Mouse (Mus musculus) layer of hippocampus, postnatal 10 days (tissue): ENCODE results near the gene Iqgap2. TPM values are rescaled to one million over a fixed set of nuclear protein-coding genes. Genes with fewer than 3 reads are reported as not detected.
A peak's percentile ranks its signal among the peaks of the same experiment; 100 is the strongest.

Experiments
- DNase-seq, 2 experiments: peaks; one replicate each; pipeline ENCODE4 v3.0.0; 2021; ENCODE audit warnings: low spot score in 2 of 2
- total RNA-seq, 2 experiments: library from RNA; stranded (reverse); gene quantifications; 2 replicates each; pipeline ENCODE4 v1.2.3; 2021

Iqgap2 gene
- total RNA-seq, 2 experiments from 2014 or later: 29.0 to 31.0 TPM

DNA sequence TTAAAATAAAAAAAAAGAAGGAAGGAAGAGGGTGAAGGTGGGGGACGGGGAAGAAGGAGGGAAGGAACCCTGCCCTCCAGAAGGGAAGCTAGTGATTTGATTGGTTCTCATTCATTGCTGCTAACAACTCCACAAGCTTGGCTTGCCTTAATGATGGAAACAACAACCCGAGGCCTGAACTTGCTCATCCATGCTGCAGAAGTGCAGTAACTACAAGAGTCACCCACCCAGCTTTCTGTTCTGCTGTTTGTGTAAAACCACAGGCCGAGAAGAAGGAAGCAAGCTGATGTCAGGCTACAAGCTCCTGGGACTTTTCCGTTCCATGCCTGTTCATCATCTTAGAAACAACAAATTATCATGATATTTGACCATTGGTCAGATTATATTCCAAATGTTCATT, 176.4 kb downstream of the Iqgap2 start:
- no peak for DNase-seq

DNA sequence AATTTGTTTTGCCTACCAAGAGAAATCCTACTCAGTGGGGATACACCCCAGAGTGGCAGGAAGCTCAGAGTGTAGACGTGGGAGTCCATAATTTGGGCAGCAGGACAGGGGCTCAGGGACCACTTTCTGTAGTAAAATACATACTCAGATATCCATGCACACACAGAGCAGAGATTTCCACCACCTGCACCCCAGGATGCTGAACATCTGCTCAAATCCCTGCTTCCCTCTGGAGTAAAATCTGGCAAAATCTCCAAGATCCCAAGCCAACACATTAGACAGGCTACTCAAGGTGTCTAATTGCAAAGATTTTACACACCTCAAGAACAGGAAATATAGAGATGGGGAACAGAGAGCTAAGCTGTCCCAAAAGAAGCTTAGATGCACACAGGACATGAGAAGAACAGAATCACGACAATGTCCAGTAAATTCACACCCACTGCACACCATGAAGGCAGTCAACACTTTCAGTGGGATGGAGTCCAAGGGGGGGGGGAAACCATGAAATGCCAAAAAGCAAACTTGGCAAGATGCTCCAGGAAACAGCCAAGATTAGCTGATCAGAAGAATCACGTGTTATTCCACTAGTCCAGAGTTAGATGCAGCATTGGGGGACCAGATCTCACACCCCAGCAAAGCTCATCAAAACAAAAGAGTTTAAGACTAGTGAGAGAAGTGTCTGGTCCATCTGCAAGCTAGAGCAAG, 177.3 kb downstream of the Iqgap2 start:
- DNase-seq: no peak

DNA sequence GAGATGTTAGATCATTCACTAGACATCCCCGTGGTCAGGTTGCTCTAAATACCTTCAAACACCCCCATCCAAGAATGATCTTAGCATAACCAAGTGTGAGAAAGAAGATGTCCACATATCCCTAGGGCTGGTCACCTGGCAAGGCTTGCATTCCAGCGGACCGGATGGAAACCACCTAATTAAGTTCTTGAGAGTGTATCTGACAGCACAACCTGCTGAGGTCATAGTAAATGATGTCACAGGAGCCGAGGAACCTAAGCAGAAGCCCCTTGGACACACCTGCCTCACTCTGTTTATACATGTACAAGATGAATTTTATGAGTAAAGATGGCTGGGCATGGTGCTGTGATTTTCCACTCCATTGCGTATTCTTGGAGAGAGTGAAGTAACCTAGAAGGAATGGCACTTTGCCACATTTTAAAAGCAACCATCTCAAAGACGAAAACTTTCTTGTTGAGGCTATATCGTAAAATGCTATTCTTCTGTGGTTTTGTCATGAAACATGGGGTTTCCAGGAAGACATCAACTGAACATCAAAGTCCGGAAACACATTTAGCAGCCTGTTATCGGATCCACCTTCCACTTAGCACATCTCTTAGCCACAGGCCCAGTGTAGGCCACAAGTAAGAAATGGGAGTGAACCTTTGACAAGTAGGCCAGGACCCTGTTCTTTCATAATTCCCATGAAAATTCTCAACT, 179.0 kb downstream of the Iqgap2 start:
- DNase-seq: no peak

DNA sequence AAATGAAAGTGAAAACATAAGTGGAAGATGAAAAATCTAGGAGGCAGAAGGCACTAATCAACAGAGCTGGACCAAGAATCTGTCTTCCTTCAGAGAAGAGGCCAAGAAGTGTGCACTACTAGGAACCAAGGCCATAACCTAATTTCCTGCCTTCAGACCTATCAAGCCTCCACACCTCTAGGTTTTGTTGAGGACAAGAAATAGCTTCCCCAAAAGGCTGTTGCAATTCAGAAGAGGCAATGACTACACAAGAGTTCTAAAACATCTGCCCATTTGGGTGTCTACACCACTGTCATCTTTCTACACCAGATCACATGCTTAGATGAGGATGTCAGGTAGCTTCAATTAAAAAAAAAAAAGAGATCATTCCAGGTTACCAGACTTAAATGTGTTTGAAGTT, 179.7 kb downstream of the Iqgap2 start:
- no peak for DNase-seq

DNA sequence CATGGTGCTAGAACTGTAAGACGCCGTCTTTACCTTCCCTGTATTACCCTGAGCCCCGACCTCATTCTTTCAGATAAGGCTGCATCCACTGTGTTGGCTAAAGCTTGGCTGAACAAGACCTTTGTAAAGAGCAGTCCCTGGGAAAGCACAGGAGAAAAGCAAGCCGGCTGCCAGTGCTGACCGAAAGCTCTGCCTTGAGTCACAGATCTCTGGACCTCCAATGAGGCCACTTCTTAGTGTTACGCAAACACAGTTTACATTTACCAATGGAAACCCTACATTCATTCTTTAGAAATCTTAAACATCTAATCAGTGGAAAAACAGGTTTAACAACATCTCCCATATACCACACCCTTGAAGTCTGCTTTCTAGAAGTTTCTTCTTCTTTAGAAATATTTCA, 186.1 kb downstream of the Iqgap2 start:
- no peak for DNase-seq

DNA sequence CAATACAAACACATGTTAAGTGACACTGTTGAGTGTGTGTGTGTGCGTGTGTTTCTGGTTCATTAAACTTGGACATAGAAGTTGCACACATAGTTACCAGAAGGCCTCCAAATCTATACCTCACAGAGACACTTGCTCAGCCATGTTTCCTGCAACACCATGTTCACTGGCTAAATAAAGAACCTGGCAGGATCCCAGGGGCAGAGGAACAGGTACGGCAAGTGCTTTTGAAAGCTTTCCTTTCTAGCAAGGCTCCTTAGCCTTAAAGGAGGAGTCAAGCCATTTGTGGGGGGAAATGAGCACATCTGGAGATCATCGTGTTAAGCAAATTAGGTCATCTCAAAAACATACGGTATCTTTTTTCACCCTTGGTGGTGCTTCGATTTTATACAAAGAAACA, 188.3 kb downstream of the Iqgap2 start:
- DNase-seq: no peak

DNA sequence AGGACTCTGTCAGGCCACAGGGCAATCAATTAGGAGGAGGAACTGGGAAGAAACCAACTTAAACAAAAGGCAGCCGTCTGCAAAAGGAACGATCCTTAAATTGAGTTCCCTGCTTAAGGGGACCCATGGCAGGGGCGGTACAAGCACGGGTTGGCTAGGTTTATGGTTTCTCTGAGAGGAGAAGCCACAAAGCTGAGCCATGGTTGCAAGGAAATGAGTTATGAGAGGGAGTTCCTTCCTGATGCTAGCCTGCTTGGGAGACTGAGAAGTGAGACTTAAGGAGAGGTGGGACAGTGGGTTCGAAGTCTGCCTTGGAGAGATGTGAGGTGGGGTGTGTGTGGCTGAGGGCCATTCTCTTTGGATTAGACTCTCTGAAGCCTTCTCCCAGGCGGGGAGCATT, 193.8 kb downstream of the Iqgap2 start:
- no peak for DNase-seq

DNA sequence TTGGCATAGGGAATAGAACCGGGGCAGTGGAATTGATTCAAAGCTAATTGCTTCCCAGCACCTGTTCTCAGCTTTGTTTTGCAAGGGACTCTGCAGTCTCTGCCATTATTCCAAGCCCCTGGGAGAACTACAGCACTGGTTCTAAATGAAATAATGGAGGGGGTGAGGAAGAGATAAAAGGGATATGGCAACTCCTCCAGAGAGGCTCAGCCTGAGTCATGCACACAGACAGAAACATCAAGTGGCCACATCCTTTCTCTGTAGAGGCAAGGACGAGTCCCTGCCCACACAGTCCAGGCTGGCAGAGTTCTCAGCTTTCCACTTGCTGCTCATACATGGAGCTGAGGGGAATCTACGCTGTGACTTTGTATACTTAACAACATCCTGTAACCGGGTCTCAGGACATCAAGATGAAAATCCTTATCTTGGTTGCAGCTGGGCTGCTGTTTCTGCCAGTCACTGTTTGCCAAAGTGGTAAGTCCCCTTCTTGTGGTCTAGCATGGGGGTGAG, 195.0 kb downstream of the Iqgap2 start, which contains the start of gene F2rl2:
TSS of gene F2rl2 (plus strand) at position 200 of the 510 bp plus-strand sequence.
- DNase-seq: peak in 1 of 2 experiments; percentile 21

DNA sequence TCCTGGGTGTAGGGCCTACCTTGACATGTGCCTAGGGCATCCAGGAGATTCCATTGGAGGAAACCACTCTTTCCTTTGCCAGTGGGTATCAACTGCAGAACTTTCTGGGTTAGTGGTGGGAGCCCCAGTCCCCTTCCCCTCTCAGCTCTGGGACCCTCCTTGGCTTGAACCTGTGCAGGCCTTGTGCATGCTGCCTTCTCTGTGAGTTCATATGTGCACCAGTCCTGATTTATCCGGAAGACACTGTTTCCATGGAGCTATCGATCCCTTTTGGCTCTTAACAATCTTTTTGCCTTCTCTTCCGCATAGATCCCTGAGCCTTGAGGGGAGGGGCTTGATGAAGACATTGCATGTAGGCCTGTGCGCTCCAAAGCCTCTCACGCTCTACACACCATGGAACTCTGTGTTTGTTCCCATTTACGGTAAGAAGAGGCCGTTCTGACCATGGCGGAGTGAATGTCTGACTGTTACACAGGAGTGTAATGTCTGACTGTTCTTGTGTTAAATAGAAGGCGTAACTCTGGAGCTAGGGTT, 195.5 kb downstream of the Iqgap2 start:
- DNase-seq: no peak

DNA sequence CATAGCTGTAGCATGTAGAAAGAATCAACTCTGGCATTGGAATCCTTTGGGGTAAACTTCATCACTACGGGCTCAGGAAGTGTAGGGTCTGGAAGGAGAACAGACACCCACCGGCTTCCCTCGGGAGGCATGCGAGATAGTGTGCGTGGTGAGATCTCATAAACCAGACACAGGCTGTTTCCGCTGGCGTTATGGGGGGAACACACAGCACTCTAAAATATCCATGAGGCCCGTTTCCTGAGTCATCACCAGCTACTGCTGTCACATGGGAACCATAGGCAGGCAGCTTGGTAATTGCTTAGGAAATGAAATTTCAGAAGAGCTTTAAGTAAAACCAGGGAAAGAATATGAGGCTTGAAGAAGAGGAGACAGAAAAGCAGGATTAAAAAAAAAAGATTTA, 199.5 kb downstream of the Iqgap2 start:
- no peak for DNase-seq

DNA sequence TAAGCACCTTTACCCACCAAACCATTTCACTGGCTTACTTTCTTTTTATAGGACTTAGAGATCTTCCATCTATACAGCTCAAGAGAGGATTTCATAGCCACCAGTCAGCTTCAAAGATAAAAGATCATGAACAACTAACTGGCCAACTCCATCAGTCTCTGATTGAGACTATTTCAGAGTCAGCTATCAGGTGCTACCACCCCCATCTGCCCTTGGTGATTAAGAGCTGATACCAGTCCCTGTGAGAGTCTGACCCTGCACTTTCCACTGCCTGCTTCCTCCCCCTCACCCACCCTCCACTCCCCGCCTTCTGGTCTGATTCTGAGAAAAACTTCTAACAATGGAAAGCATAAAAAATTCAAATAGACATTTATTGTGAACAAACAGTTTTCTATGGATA, 203.1 kb downstream of the Iqgap2 start:
- DNase-seq: no peak

DNA sequence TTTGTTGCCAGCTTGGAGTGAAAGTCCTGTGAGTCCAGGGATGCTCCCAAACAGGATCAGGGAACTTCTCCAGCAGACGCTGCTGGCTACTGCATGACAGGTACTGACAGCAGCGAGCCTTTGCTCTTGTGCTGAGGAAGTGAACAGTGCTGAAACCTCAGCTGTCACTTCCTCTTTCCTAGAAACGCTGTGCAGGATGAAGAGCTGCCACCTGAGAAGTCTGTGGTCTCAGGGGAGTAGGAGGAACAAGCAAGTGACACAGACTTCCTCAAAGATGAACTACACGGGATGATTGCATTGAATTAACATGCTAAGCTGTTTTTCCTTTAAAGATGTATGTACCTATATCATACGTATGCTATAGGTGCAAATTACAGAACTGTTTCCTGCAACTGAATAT, 206.0 kb downstream of the Iqgap2 start:
- DNase-seq: no peak

DNA sequence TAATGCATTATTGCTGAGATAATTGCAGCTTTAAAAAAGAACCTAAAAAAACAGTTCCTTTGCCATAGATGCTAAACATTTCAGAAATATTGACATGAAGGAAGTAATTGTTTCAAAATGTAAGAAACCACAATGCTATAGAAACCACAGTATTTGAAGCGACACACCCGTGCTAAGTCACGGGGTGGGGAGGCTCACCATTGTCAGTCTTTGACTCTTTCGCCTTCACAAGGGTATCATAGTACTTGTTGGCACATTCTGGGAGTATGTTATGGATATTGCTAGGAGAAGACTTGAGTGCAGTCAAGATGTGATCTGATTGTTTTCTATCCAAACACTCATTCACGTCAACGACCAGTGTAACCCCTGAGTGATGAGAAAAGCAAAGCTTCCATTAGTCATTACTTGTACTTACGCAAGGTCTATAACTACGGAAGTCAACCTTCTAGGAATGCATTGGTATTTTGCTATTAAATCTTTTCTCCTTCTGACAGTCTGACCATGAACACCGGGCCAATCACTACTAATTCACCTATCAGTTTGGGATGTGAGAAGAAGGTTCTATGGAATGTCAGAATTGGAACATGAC, 207.0 kb downstream of the Iqgap2 start:
- no peak for DNase-seq

DNA sequence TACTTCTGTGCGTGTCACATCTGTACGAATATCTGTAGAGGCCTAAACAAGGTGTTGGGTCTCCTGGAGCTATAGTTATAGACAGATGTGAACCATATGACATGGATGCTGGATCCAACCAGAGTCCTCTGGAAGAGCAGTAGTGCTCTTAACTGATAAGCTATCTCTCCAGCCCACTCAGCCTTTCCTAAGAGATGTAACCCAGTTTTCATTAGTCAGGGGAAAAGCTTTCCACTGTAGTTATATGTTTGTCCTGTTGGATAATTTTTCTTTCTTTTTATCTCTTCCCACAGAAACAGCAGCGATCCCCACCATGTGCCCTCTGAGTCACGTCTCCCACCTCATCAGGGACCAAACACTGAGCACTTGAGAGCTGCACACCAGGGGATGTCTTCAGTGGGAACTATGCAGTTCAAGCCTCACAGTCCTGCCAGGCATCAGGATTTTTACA, 212.2 kb downstream of the Iqgap2 start:
- no peak for DNase-seq

DNA sequence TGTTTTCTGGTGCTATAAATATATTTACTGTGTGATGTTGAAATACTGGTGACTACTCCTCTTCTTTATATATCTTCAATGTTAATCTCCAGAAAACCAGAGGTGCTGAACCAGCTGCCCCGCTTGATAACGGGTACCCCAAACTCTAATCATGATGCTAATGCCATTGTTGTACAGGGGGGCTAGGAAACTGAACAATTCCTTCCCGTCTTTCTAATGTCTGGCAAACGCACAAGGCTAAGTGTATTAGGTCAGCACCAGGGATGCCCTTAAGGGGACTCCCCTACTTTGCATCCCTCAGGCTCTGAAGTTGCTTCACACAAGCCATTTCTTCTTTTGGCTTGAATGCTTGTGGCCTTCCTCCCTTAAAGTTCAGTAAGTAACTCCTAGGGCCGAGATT, 212.6 kb downstream of the Iqgap2 start:
- no peak for DNase-seq

DNA sequence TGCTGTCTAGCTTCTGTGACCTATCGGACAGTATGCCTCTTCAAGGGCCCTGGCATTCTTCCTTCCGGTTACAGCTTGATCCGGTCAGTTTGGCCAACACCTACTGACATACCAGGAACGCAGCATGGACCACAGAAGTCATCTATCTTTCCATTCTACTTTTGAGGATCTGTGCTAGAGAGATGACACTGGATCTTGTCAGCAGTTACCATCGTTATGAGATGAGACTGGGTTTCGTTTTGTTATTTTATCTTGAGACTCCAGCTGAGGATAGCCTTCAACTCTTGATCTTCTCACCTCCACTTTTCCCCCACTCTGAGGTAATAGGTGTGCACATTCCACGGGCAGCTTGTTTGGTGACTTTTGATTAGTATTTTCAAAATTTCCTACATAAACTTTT, 219.3 kb downstream of the Iqgap2 start:
- DNase-seq: no peak

DNA sequence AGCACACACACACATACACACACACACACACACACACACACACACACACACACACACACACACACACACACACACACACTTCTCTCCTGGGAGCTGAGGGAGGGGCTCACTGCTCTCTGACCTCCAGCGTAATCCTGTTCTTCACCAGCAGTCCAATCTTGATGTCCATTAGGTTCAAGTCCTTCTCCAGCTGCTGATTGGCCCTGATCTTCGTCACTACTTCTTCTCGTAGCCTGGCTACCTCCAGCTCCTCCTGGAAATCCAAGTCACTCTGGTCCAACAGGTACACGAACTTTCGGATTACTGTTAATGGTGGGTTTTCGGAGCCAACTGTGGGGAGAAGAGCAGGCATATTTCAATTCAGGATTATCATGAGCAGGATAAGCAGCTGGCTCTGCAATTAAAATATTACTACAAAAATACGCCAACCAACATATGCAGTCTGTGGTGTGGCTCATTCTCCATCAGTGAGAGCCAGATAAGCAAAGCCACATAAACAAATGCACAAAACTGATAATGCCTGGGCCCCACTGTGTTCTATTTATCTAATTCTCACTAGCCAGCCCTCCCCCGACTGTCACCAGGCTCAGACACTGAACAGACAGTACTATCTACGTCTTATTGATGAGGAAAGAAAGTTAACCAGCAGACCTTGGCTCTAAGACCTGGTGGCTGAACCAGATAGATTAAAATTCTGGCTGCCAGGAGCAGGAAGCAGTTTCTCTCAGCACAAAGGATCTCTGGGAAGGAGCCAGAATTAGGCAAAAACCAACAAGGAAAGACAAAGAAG, 220.4 kb downstream of the Iqgap2 start:
- DNase-seq: no peak

DNA sequence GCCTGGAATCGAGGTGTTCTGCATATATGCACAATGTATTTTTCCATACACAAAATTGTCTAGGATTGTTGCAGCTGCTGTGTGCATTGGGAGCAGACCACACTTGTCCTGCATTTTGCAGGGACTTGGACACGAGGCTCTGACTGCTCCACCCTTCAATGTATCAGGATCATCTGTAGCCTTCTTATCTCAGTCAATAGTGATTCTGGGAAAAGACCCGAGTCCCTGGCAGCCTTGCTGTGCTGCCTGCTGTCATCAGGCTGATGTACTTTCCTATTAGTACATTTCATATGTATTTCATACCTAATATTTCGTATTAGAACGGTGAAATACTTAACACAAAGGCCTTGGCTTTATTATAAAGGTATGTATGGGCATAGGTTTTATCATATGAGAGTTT, 221.2 kb downstream of the Iqgap2 start:
- DNase-seq: no peak

DNA sequence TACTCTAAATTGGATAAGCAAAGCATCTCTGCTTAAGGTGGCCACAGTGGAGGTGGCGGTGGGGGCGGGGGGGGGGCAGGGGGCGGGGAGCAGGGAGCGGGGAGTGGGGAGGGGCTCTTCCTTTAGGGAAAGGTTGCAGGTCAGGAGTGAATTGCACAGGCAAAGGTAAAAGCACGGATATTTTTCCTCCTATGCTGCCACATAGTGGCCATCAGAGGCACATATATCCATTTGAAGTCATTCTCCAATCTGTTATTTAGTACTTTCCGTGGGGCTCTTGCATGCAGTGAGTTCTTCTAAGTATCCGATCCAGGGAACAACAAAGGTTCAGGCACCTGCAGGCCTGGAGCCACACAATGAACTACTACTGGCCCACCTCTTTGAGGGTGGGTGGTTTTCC, 224.5 kb downstream of the Iqgap2 start:
- DNase-seq: no peak

DNA sequence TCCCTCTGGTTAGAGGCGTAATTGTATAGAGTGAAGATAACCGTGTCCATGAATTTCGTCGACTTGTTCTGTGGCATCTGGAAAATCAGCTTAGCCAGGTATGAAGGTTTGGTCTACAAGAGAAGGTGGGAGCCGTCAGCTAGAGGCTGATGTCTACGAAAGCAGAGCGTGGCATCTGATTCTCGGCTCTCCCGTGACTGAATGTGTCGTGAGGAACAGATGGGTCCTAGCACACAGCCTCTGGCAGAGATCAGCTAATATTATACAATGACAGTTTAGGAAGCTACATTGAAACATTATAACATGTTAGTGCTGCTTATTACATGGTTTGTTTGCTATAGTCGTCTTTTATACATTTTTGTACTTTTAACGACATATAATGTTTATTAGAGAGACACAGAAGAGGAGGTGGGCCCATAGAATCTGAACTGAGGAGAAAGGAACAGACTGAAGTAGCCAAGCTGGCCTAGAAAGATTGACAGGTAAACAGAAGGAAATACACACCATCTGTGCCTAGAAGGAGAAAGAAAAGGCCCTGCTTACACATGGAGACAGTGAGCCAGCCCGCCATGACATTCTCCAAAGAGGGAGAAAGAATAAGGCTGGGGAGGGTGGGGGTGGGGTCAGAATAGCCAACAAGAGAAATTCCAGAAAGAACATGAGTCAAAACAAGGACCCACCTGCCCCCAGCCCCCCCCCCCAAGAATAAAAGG, 225.9 kb downstream of the Iqgap2 start:
- peak in 1 of 2 experiments; percentile 17 for DNase-seq

DNA sequence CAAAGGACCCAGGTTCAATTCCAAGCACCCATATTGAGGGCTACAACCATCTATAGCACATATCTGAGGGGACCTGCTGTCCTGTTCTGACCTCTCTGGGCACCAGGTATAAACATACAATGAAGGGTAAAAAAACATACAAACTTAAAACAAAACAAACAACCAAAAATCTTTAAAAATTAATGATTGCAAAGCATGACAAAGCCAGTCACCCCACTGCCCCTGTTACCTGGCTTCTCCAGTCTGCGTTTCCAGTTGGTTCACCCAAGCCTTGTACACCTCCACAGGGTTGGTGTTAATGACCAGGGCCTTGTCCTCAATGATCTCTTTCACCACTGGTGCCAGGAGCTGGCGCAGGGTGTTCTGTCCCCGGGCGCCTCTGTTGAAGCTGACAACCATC, 227.9 kb downstream of the Iqgap2 start:
- no peak for DNase-seq
